Mouse (Mus musculus): ENCODE measurements around the gene C77080. TPM values are rescaled to one million over a fixed set of nuclear protein-coding genes. Genes with fewer than 3 reads are reported as not detected.

Gene C77080
- total RNA-seq, 2 experiments from 2014 or later = 1.7 to 1.9 TPM

Small RNA genes lying within 50 kb of the gene (microRNA-seq; reads per million reads assigned to microRNA genes)
- 0 reads per million in 2 experiments for gene Gm22994

Other genes with a start within 250 kb of the C77080 start
- 10 to 100 TPM; 20.3 to 22.7 TPM for gene Rnf19b, start 203.1 kb downstream of the C77080 start, total RNA-seq (2021)
- not detected for gene Tmem54, start 155.9 kb downstream of the C77080 start, total RNA-seq (2021)
- gene Hpca, start 139.4 kb downstream of the C77080 start, total RNA-seq (2021) = not detected
- 10 to 100 TPM; 68.2 to 86.2 TPM for gene Fndc5, start 124.4 kb downstream of the C77080 start, total RNA-seq (2021)
- gene S100pbp, start 71.7 kb downstream of the C77080 start, total RNA-seq (2021) = 1 to 10 TPM; 3.3 to 5.1 TPM
- gene Yars, start 71.6 kb downstream of the C77080 start, total RNA-seq (2021) = 10 to 100 TPM; 38.0 to 39.8 TPM
- gene Sync, start 26.2 kb upstream of the C77080 start, total RNA-seq (2021) = 10 to 100 TPM; 38.3 to 44.9 TPM
- 10 to 100 TPM; 36.0 to 47.3 TPM for gene Rbbp4, start 74.0 kb upstream of the C77080 start, total RNA-seq (2021)
- 10 to 100 TPM; 23.3 to 24.2 TPM for gene Zbtb8os, start 74.3 kb upstream of the C77080 start, total RNA-seq (2021)
- gene Zbtb8a, start 116.7 kb upstream of the C77080 start, total RNA-seq (2021) = 1 to 10 TPM in 1 of 2 experiments, under 1 TPM in 1; 0.76 to 1.1 TPM
- not detected for gene Zbtb8b, start 179.4 kb upstream of the C77080 start, total RNA-seq (2021)
- gene Bsdc1, start 200.2 kb upstream of the C77080 start, total RNA-seq (2021) = 10 to 100 TPM; 28.7 to 35.8 TPM
- gene Tssk3, start 229.6 kb upstream of the C77080 start, total RNA-seq (2021) = not detected
- not detected for gene Fam229a, start 229.8 kb upstream of the C77080 start, total RNA-seq (2021)